Mouse (Mus musculus) liver, embryonic 16.5 days (tissue): ENCODE measurements at regions not wholly inside any gene's neighbourhood (a gene's known extent, or its start where the extent isn't known, plus 50 kb on each side); places are given as distances from the start of the nearest gene placed in this dataset.

Experiments used
- ATAC-seq: fragments of 200-750 bp; cut with Nextera tagmentation; 2 replicates; pipeline ENCODE4 v1.8.0; 2017; ENCODE audit warnings: low read depth, mild to moderate bottlenecking, moderate number of reproducible peaks, moderate library complexity
- H3K27ac ChIP-seq: fragments of 300-500 bp; sonication (generic); 2 replicates; pipeline ENCODE4 v1.5.1; 2014; ENCODE audit warnings: mild to moderate bottlenecking, low read length
- H3K27me3 ChIP-seq: fragments of 300-500 bp; sonication (generic); 2 replicates; pipeline ENCODE4 v1.6.1; 2014; ENCODE audit warnings: low read depth, low read length, mixed read lengths; ENCODE audit not compliant: control insufficient read depth, insufficient read depth
- H3K36me3 ChIP-seq: fragments of 300-500 bp; sonication (generic); 2 replicates; pipeline ENCODE4 v1.6.1; 2014; ENCODE audit warnings: mild to moderate bottlenecking; ENCODE audit not compliant: control insufficient read depth, insufficient read depth
- H3K4me1 ChIP-seq: fragments of 300-500 bp; sonication (generic); 2 replicates; pipeline ENCODE4 v1.6.1; 2014; ENCODE audit warnings: low read depth, low read length, mixed read lengths; ENCODE audit not compliant: control insufficient read depth
- H3K4me2 ChIP-seq: fragments of 300-500 bp; sonication (generic); 2 replicates; pipeline ENCODE4 v1.6.1; 2014; ENCODE audit warnings: low read depth, low read length, mixed read lengths
- H3K4me3 ChIP-seq: fragments of 300-500 bp; sonication (generic); 2 replicates; pipeline ENCODE4 v1.5.1; 2014; ENCODE audit warnings: low read depth, mild to moderate bottlenecking, low read length
- H3K9ac ChIP-seq: fragments of 300-500 bp; sonication (generic); 2 replicates; pipeline ENCODE4 v1.6.1; 2014; ENCODE audit warnings: low read depth, low read length
- H3K9me3 ChIP-seq: fragments of 300-500 bp; sonication (generic); replicated peaks from 2 replicates; pipeline ENCODE4 v1.6.1; 2016; ENCODE audit warnings: low read length; ENCODE audit not compliant: control insufficient read depth
- WGBS: fragments of 180-500 bp; shearing (Covaris S2); extraction: QIAGEN DNeasy Blood & Tissue Kit; methylation state at CpG from one replicate; pipeline ENCODE4 v1.1.7; 2014; ENCODE audit not compliant: insufficient replicate concordance; 5-methylcytosine and 5-hydroxymethylcytosine counted together

- ATAC-seq, result no peak
- 37% methylated on average over 1 of the region's 1 CpGs for WGBS
- H3K4me2 ChIP-seq, result no peak overlapping the region
These were observed 148.1 kb upstream of the Slc24a5 start for GRCm38 (mm10) chr2:124919762-124920255.

GRCm38 (mm10) chr2:124920265-124920664 lies 147.7 kb upstream of the Slc24a5 start:
- H3K4me2 ChIP-seq, result no peak overlapping the region
- whole genome bisulfite sequencing, result 52% methylated on average over 2 of the region's 2 CpGs
- no peaks in the 10 kb centered on the region for H3K9me3 ChIP-seq
- no peak overlapping the region for H3K27ac ChIP-seq
- ATAC-seq, result no peak; the same call in 1 of the 2 replicates
- no peak overlapping the region for H3K9ac ChIP-seq
- H3K4me3 ChIP-seq, result no peak overlapping the region
- H3K36me3 ChIP-seq, result no peaks in the 10 kb centered on the region
- no peaks in the 10 kb centered on the region for H3K4me1 ChIP-seq
- H3K27me3 ChIP-seq, result no peaks in the 10 kb centered on the region

More at GRCm38 (mm10) chr2:124919762-124920255, 148.1 kb upstream of the Slc24a5 start:
- Histone ChIP-seq H3K4me3 (no peak overlapping the region), H3K36me3 (no peaks in the 10 kb centered on the region), H3K9me3 (no peaks in the 10 kb centered on the region), H3K9ac (no peak overlapping the region), H3K4me1 (no peaks in the 10 kb centered on the region), H3K27me3 (no peaks in the 10 kb centered on the region), H3K27ac (no peak overlapping the region)

DNA sequence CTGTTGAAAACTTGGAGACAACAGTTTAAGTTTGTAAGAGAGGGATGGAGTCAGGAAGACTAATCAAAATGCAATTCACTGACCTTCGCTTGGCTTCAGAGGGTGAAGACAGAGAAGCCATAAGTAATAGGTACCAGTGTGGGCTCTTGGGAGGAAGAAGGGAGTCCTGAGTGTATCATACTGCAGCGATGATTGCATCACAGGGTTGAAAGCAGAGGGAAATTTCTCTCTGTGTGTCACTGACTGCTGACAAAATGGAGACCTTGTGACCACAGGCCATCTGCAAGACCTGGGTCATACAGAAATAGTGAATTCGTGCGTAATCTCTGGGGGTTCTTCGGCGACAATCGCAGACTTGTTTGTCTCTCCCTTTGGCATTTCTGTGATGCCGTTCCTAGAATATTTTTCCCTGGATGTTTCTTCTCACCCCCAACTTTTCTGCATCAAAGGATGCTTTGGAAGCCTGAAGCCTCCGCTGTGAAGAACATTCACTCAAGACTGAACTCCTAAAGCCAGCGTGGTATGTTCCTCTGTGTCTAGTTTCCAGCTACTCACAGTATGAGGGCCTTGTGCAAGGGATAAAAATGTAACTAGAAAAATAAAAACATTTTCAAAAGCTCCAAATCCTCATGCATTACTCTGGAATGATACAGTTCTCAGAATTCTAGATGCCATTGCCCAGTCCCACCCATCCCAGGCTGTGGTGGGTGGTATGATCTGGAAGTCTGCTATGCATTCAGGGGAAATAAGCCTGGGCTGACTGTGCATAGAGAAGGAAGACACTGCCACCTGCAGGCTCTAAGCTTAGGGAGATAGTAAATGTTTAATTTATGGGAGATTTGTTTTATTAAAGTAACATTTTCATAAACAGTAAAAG lies 139.8 kb upstream of the Slc24a5 start:
- Histone ChIP-seq H3K36me3 (no peaks in the 10 kb centered on the region), H3K4me1 (no peaks in the 10 kb centered on the region), H3K9me3 (no peaks in the 10 kb centered on the region), H3K27me3 (no peaks in the 10 kb centered on the region), H3K9ac (no peak overlapping the region), H3K4me3 (no peak overlapping the region), H3K4me2 (no peak overlapping the region), H3K27ac (no peak overlapping the region)
- 65% methylated on average over 10 of the region's 10 CpGs for whole genome bisulfite sequencing
- no peak for ATAC-seq

DNA sequence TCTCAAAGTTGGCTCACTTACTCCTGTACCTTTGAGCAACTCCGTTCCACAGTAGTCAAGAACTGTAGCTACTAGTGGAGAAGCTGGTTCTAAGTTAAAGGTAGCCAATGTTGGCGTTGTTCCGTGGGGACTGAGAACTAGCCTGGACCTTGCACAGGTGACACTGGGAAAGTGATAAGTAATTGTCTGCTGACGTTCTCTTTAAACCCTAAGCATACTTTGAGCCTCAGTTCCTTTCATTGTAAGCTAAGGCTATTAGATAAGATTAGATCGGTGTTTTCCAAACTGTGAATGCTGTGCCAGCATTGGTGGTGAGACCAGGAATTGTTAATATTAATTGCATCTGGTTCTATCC lies 139.2 kb upstream of the Slc24a5 start:
- no peaks in the 10 kb centered on the region for H3K9me3 ChIP-seq
- no peak overlapping the region for H3K4me2 ChIP-seq
- 60% methylated on average over 5 of the region's 5 CpGs for WGBS
- no peaks in the 10 kb centered on the region for H3K4me1 ChIP-seq
- no peaks in the 10 kb centered on the region for H3K36me3 ChIP-seq
- no peak overlapping the region for H3K9ac ChIP-seq
- no peak for ATAC-seq
- H3K27me3 ChIP-seq, result no peaks in the 10 kb centered on the region
- no peak overlapping the region for H3K4me3 ChIP-seq
- no peak overlapping the region for H3K27ac ChIP-seq

- H3K4me3 ChIP-seq, result no peak overlapping the region
- H3K36me3 ChIP-seq, result no peaks in the 10 kb centered on the region
- H3K27ac ChIP-seq, result no peak overlapping the region
- no peaks in the 10 kb centered on the region for H3K4me1 ChIP-seq
- no peaks in the 10 kb centered on the region for H3K9me3 ChIP-seq
- 53% methylated on average over 7 of the region's 7 CpGs for WGBS
- H3K4me2 ChIP-seq, result no peak overlapping the region
- no peaks in the 10 kb centered on the region for H3K27me3 ChIP-seq
- ATAC-seq, result no peak
- H3K9ac ChIP-seq, result no peak overlapping the region
These were observed 137.2 kb upstream of the Slc24a5 start for GRCm38 (mm10) chr2:124930719-124931118.

DNA sequence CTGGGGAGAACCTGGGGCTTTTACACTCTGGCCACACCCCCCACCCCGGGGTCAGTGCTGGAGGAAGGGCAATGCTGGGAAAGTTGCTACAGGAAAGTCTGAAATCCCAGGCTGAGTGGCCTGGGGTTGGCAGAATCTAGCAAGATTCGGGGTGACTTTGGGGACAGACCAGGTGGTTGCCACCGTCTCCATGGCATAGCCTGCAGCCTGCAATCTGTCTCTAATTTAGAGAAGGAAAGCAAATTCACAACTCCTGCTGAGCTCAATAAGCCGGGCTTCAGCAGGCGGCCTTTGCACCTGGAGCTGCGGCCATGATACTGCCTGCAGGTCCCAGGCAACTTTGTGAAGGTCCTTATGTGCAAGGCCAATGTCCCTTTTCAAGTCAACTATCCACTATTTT lies 135.4 kb upstream of the Slc24a5 start:
- Histone ChIP-seq H3K9ac (no peak overlapping the region), H3K4me3 (no peak overlapping the region), H3K4me1 (no peaks in the 10 kb centered on the region), H3K27ac (no peak overlapping the region), H3K9me3 (no peaks in the 10 kb centered on the region), H3K4me2 (no peak overlapping the region), H3K27me3 (no peaks in the 10 kb centered on the region), H3K36me3 (no peaks in the 10 kb centered on the region)
- WGBS, result 48% methylated on average over 6 of the region's 6 CpGs
- ATAC-seq, result no peak

- H3K4me2 ChIP-seq, result no peak overlapping the region
These were observed 134.0 kb upstream of the Slc24a5 start for GRCm38 (mm10) chr2:124933876-124934275.

GRCm38 (mm10) chr2:124948263-124948781 lies 119.6 kb upstream of the Slc24a5 start:
- Histone ChIP-seq H3K4me1 (no peaks in the 10 kb centered on the region), H3K9ac (no peak overlapping the region)
- 43% methylated on average over 2 of the region's 2 CpGs for WGBS

More at GRCm38 (mm10) chr2:124933876-124934275, 134.0 kb upstream of the Slc24a5 start:
- H3K9ac ChIP-seq, result no peak overlapping the region
- ATAC-seq, result no peak
- no peaks in the 10 kb centered on the region for H3K9me3 ChIP-seq
- 68% methylated on average over 1 of the region's 1 CpGs for WGBS
- H3K27me3 ChIP-seq, result no peaks in the 10 kb centered on the region
- H3K27ac ChIP-seq, result no peak overlapping the region
- no peak overlapping the region for H3K4me3 ChIP-seq
- H3K36me3 ChIP-seq, result no peaks in the 10 kb centered on the region
- H3K4me1 ChIP-seq, result no peaks in the 10 kb centered on the region

DNA sequence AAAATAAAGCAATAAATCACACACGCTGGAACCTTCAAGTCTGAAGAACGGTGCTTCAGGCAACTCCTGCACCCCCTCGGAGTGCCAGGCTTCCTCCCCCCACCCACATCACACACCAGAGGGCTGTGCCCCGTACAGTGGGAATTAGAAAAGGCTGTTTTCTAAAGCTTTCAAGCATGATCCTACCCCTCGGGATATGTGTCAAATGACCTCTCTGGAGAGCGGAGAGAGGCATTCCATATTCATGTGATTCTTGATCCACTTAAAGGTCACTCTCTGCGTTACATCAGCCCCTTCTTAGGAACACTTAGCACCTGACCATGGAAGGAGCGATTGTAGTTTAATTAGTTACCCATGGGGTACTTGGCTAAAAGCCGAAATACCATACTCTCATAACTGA lies 119.1 kb upstream of the Slc24a5 start:
- no peak for ATAC-seq
- H3K9me3 ChIP-seq, result no peaks in the 10 kb centered on the region
- H3K27ac ChIP-seq, result no peak overlapping the region
- no peaks in the 10 kb centered on the region for H3K36me3 ChIP-seq
- H3K9ac ChIP-seq, result no peak overlapping the region
- no peak overlapping the region for H3K4me3 ChIP-seq
- H3K27me3 ChIP-seq, result no peaks in the 10 kb centered on the region
- WGBS, result 55% methylated on average over 9 of the region's 9 CpGs
- H3K4me2 ChIP-seq, result no peak overlapping the region
- H3K4me1 ChIP-seq, result no peaks in the 10 kb centered on the region

More at GRCm38 (mm10) chr2:124948263-124948781, 119.6 kb upstream of the Slc24a5 start:
- ATAC-seq, result no peak
- H3K27ac ChIP-seq, result no peak overlapping the region
- no peaks in the 10 kb centered on the region for H3K36me3 ChIP-seq
- H3K9me3 ChIP-seq, result no peaks in the 10 kb centered on the region
- no peaks in the 10 kb centered on the region for H3K27me3 ChIP-seq
- H3K4me2 ChIP-seq, result no peak overlapping the region
- no peak overlapping the region for H3K4me3 ChIP-seq
